Mouse (Mus musculus) limb, embryonic 14.5 days (tissue): Measurements from ENCODE around the gene Slc38a7. TPM values are rescaled to one million over a fixed set of nuclear protein-coding genes. Genes with fewer than 3 reads are reported as not detected.

Source experiments
- ATAC-seq: fragments of 200-750 bp; cut with Nextera tagmentation; 2 replicates; pipeline ENCODE4 v1.8.0; 2017; ENCODE audit warnings: low read depth, moderate number of reproducible peaks, moderate TSS enrichment; ENCODE audit not compliant: low FRiP score
- DNase-seq: peaks from one replicate; pipeline ENCODE4 v3.0.0-alpha.2; 2015; ENCODE audit warnings: low spot score
- H3K27ac ChIP-seq: fragments of 300-500 bp; sonication (generic); replicated peaks from 2 replicates; pipeline ENCODE4 v1.5.1; 2014; ENCODE audit warnings: low read depth, mild to moderate bottlenecking, low read length, moderate library complexity, mixed read lengths
- H3K27me3 ChIP-seq: fragments of 300-500 bp; sonication (generic); 2 replicates; pipeline ENCODE4 v1.6.1; 2014; ENCODE audit warnings: low read length, mixed read lengths; ENCODE audit not compliant: control insufficient read depth, insufficient read depth
- H3K36me3 ChIP-seq: fragments of 300-500 bp; sonication (generic); 2 replicates; pipeline ENCODE4 v1.6.1; 2014; ENCODE audit warnings: mild to moderate bottlenecking, low read length, moderate library complexity, mixed read lengths; ENCODE audit not compliant: control insufficient read depth, insufficient read depth
- H3K4me1 ChIP-seq: fragments of 300-500 bp; sonication (generic); 2 replicates; pipeline ENCODE4 v1.6.1; 2014; ENCODE audit warnings: antibody characterized with exemption, low read length, mixed read lengths; ENCODE audit not compliant: control insufficient read depth, insufficient read depth
- H3K4me2 ChIP-seq: fragments of 300-500 bp; sonication (generic); replicated peaks from 2 replicates; pipeline ENCODE4 v1.6.1; 2014; ENCODE audit warnings: low read depth, mild to moderate bottlenecking, low read length, moderate library complexity; ENCODE audit not compliant: severe bottlenecking
- H3K4me3 ChIP-seq: fragments of 300-500 bp; sonication (generic); replicated peaks from 2 replicates; pipeline ENCODE4 v1.5.1; 2014; ENCODE audit warnings: low read length
- H3K9ac ChIP-seq: fragments of 300-500 bp; sonication (generic); 2 replicates; pipeline ENCODE4 v1.6.1; 2014; ENCODE audit warnings: mild to moderate bottlenecking, low read depth, low read length, moderate library complexity; ENCODE audit not compliant: severe bottlenecking
- H3K9me3 ChIP-seq: fragments of 300-500 bp; sonication (generic); 2 replicates; pipeline ENCODE4 v1.6.1; 2016; ENCODE audit warnings: low read length; ENCODE audit not compliant: control insufficient read depth
- POLR2A ChIP-seq: fragments of 200-500 bp; IDR thresholded peaks from 2 replicates; pipeline ENCODE4 v1.8.0; 2012; ENCODE audit warnings: inconsistent platforms, mild to moderate bottlenecking, moderate library complexity, borderline replicate concordance; ENCODE audit not compliant: insufficient read depth, insufficient read length; ENCODE audit errors: extremely low read depth
- WGBS: fragments of 180-500 bp; shearing (Covaris S2); extraction: QIAGEN DNeasy Blood & Tissue Kit; methylation state at CpG from one replicate; pipeline ENCODE4 v1.1.7; 2014; 5-methylcytosine and 5-hydroxymethylcytosine counted together
- polyA plus RNA-seq, 2 experiments: library from polyadenylated mRNA; depleted of rRNA in 1 of 2; stranded (reverse) in 1 of 2; unstranded in 1 of 2; fragments of >200 nt; fragmentation: Nextera tagmentation in 1 of 2; extraction: Ambion mirVana in 1 of 2; gene quantifications; 2 replicates each; pipeline versions ENCODE4 v1.2.1 to v1.2.3; 2012 to 2014

Slc38a7 gene
- polyA plus RNA-seq, 2 experiments = 16.1 to 16.8 TPM

GRCm38 (mm10) chr8:95848734-95849464 is 4.4 kb downstream of the Slc38a7 start:
- H3K27me3 ChIP-seq = no peaks in the 10 kb centered on the region
- no peak overlapping the region for H3K9ac ChIP-seq
- no peak overlapping the region for H3K4me3 ChIP-seq
- H3K36me3 ChIP-seq = peaks cover 30% of the 10 kb centered on the region
- 88% methylated on average over 19 of the region's 19 CpGs for whole genome bisulfite sequencing
- no peak for TF ChIP-seq POLR2A
- H3K4me1 ChIP-seq = peaks cover 7% of the 10 kb centered on the region; the same call in 1 of the 2 replicates
- ATAC-seq = no peak
- no peak overlapping the region for H3K4me2 ChIP-seq
- H3K9me3 ChIP-seq = no peaks in the 10 kb centered on the region
- DNase-seq = no peak
- H3K27ac ChIP-seq = no peak overlapping the region

DNA sequence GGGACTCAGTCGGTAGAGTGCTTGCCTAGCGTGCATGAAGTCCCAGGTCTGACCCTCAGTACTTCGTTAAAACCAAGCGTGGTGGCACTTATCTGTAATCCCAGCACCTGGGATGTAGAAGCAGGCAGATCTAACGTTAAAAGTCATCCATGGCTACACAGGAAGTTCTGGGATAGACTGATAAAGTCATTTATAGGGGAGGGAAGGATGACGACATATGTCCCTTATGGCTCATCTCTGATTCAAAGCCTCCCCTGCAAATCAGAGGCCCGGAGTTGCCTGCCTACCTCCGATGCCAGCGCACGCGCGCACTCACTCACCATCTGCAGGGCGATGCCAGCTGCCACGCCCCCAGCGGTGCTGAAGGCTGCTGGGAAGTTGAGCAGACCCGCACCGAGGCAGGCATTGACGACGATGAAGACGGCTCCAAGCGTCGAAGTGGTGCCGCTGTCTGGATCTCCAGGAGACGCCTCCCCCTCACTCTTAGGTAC is 5.2 kb downstream of the Slc38a7 start:
- no peak overlapping the region for H3K4me3 ChIP-seq
- peaks cover 7% of the 10 kb centered on the region; the same call in 1 of the 2 replicates for H3K4me1 ChIP-seq
- TF ChIP-seq POLR2A = no peak
- H3K9me3 ChIP-seq = no peaks in the 10 kb centered on the region
- DNase-seq (no peak), ATAC-seq (no peak)
- no peaks in the 10 kb centered on the region for H3K27me3 ChIP-seq
- 78% methylated on average over 24 of the region's 24 CpGs for WGBS
- H3K4me2 ChIP-seq = no peak overlapping the region
- H3K9ac ChIP-seq = no peak overlapping the region
- H3K27ac ChIP-seq = no peak overlapping the region
- H3K36me3 ChIP-seq = peaks cover 38% of the 10 kb centered on the region

DNA sequence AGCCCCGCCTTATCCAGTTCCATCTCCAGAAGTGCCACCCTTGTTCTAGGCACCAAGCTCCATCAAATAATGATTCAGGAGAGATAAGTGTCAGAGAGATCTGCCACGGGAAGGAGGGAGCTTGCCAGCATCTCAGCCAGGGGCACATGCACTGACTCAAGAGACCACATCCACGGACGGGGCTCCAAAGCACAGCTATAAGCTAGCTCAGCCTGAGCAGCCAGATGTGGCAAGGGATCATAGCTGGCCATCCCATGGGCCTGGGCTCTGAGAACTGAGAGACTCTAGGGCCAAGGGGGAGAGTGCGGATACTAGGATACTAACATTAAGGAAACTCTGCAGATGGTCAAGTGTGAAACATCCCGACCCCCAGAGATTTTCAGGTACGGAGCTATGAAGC is 8.3 kb downstream of the Slc38a7 start:
- Histone ChIP-seq H3K27ac (no peak overlapping the region), H3K4me2 (no peak overlapping the region), H3K27me3 (no peaks in the 10 kb centered on the region), H3K36me3 (peaks cover 55% of the 10 kb centered on the region), H3K9me3 (no peaks in the 10 kb centered on the region), H3K9ac (no peak overlapping the region), H3K4me1 (no peaks in the 10 kb centered on the region), H3K4me3 (no peak overlapping the region)
- no peak for ATAC-seq
- WGBS = 93% methylated on average over 7 of the region's 7 CpGs
- no peak for TF ChIP-seq POLR2A
- no peak for DNase-seq

GRCm38 (mm10) chr8:95843968-95844367 is 9.4 kb downstream of the Slc38a7 start:
- TF ChIP-seq POLR2A = no peak
- Histone ChIP-seq H3K9me3 (no peaks in the 10 kb centered on the region), H3K4me2 (no peak overlapping the region), H3K4me3 (no peak overlapping the region), H3K27me3 (no peaks in the 10 kb centered on the region), H3K4me1 (no peaks in the 10 kb centered on the region), H3K27ac (no peak overlapping the region), H3K36me3 (peaks cover 62% of the 10 kb centered on the region), H3K9ac (no peak overlapping the region)
- DNase-seq (no peak), ATAC-seq (no peak)
- 89% methylated on average over 6 of the region's 6 CpGs for WGBS

DNA sequence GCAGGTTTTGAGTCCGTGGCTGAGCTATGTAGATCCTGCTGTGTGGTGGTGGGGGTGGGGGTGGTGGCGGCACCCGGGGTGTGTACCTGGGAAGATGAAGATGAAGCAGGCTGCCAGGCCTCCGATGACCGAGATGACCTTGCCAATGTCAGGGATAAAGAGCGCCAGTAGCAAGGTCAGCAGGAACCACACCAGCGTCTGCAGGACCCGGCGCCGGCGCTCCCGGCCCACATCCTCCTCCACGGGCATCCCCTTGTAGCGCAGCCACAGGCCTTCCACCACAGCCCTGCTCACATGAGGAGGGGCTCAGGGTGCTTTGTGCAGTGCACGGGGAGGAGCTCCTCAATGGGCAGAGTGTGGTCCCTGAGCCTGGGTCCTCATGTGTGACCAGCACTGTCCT is 11.9 kb downstream of the Slc38a7 start:
- Histone ChIP-seq H3K9me3 (no peaks in the 10 kb centered on the region), H3K36me3 (peaks cover 60% of the 10 kb centered on the region), H3K4me3 (no peak overlapping the region), H3K4me2 (no peak overlapping the region), H3K27ac (no peak overlapping the region), H3K9ac (no peak overlapping the region), H3K27me3 (no peaks in the 10 kb centered on the region), H3K4me1 (no peaks in the 10 kb centered on the region)
- TF ChIP-seq POLR2A = no peak
- ATAC-seq = no peak
- 90% methylated on average over 15 of the region's 15 CpGs for WGBS
- DNase-seq = no peak
